Mouse (Mus musculus) limb, embryonic 10.5 days (tissue): ENCODE results near the gene Gbx1. TPM values are rescaled to one million over a fixed set of nuclear protein-coding genes. Genes with fewer than 3 reads are reported as not detected.

Experiments used
- DNase-seq: peaks from one replicate; pipeline ENCODE4 v3.0.0-alpha.2; 2017; ENCODE audit warnings: low spot score
- H3K27ac ChIP-seq: fragments of 300-500 bp; sonication (generic); 2 replicates; pipeline ENCODE4 v1.5.1; 2016; ENCODE audit warnings: mild to moderate bottlenecking
- H3K27me3 ChIP-seq: fragments of 300-500 bp; sonication (generic); 2 replicates; pipeline ENCODE4 v1.6.1; 2016; ENCODE audit warnings: low read depth, mild to moderate bottlenecking; ENCODE audit not compliant: poor library complexity, severe bottlenecking
- H3K36me3 ChIP-seq: fragments of 300-500 bp; sonication (generic); 2 replicates; pipeline ENCODE4 v1.6.1; 2016; ENCODE audit warnings: mild to moderate bottlenecking, moderate library complexity
- H3K4me1 ChIP-seq: fragments of 300-500 bp; sonication (generic); 2 replicates; pipeline ENCODE4 v1.6.1; 2016
- H3K4me3 ChIP-seq: fragments of 300-500 bp; sonication (generic); 2 replicates; pipeline ENCODE4 v1.5.1; 2016; ENCODE audit warnings: mild to moderate bottlenecking, moderate library complexity
- H3K9me3 ChIP-seq: fragments of 300-500 bp; sonication (generic); replicated peaks from 2 replicates; pipeline ENCODE4 v1.6.1; 2016; ENCODE audit warnings: mild to moderate bottlenecking
- WGBS: fragments of 180-500 bp; shearing (Covaris S2); methylation state at CpG from one replicate; pipeline ENCODE4 v1.1.7; 2016; 5-methylcytosine and 5-hydroxymethylcytosine counted together
- polyA plus RNA-seq: library from polyadenylated mRNA; unstranded; fragments of >200 nt; fragmentation: Nextera tagmentation; extraction: Ambion mirVana; gene quantifications from 2 replicates; pipeline ENCODE4 v1.2.1, GENCODE M21; 2016

Gbx1 gene
- polyA plus RNA-seq, 1 experiment from 2014 or later = not detected

- H3K4me3 ChIP-seq = peak overlapping the region; percentile 34
- H3K36me3 ChIP-seq = peaks cover 90% of the 10 kb centered on the region
- peaks cover 20% of the 10 kb centered on the region for H3K27me3 ChIP-seq
- no peak for DNase-seq
- peaks cover 75% of the 10 kb centered on the region for H3K4me1 ChIP-seq
- H3K9me3 ChIP-seq = no peaks in the 10 kb centered on the region
- H3K27ac ChIP-seq = peak overlapping the region; percentile 65
- WGBS = 7% methylated on average over 22 of the region's 22 CpGs
Measured at GRCm38 (mm10) chr5:24484963-24485362, 42.0 kb downstream of the Gbx1 start.

GRCm38 (mm10) chr5:24483326-24483725 lies 43.7 kb downstream of the Gbx1 start:
- H3K4me1 ChIP-seq = peaks cover 68% of the 10 kb centered on the region
- H3K27me3 ChIP-seq = peaks cover 20% of the 10 kb centered on the region
- H3K4me3 ChIP-seq = no peak overlapping the region
- DNase-seq = peak; percentile 76
- H3K27ac ChIP-seq = no peak overlapping the region
- peaks cover 90% of the 10 kb centered on the region for H3K36me3 ChIP-seq
- H3K9me3 ChIP-seq = no peaks in the 10 kb centered on the region
- WGBS = 24% methylated on average over 11 of the region's 11 CpGs

- Histone ChIP-seq H3K4me3 (peak overlapping the region; percentile 3; the same call in 1 of the 2 replicates), H3K27ac (peak overlapping the region; percentile 67), H3K27me3 (peaks cover 20% of the 10 kb centered on the region), H3K4me1 (peaks cover 63% of the 10 kb centered on the region), H3K36me3 (peaks cover 90% of the 10 kb centered on the region), H3K9me3 (no peaks in the 10 kb centered on the region)
- peak; percentile 49 for DNase-seq
- WGBS = 49% methylated on average over 41 of the region's 41 CpGs
Measured at GRCm38 (mm10) chr5:24482247-24483079, 44.5 kb downstream of the Gbx1 start.

GRCm38 (mm10) chr5:24481647-24482046 lies 45.4 kb downstream of the Gbx1 start:
- peak overlapping the region; percentile 67 for H3K27ac ChIP-seq
- DNase-seq = peak; percentile 83

GRCm38 (mm10) chr5:24477909-24478308 lies 49.1 kb downstream of the Gbx1 start:
- DNase-seq = no peak
- 92% methylated on average over 9 of the region's 9 CpGs for WGBS
- Histone ChIP-seq H3K9me3 (no peaks in the 10 kb centered on the region), H3K27me3 (peaks cover 30% of the 10 kb centered on the region), H3K36me3 (peaks cover 76% of the 10 kb centered on the region), H3K4me1 (peaks cover 55% of the 10 kb centered on the region), H3K4me3 (no peak overlapping the region), H3K27ac (no peak overlapping the region)

More at GRCm38 (mm10) chr5:24481647-24482046, 45.4 kb downstream of the Gbx1 start:
- Histone ChIP-seq H3K36me3 (peaks cover 90% of the 10 kb centered on the region), H3K27me3 (peaks cover 20% of the 10 kb centered on the region), H3K4me3 (no peak overlapping the region), H3K9me3 (no peaks in the 10 kb centered on the region), H3K4me1 (peaks cover 60% of the 10 kb centered on the region)
- 17% methylated on average over 4 of the region's 4 CpGs for WGBS

GRCm38 (mm10) chr5:24475476-24476241 lies 51.3 kb downstream of the Gbx1 start:
- peak overlapping the region; percentile 55 for H3K4me3 ChIP-seq
- DNase-seq = no peak
- peaks cover 45% of the 10 kb centered on the region for H3K4me1 ChIP-seq
- H3K36me3 ChIP-seq = peaks cover 53% of the 10 kb centered on the region
- H3K27me3 ChIP-seq = peaks cover 33% of the 10 kb centered on the region
- H3K9me3 ChIP-seq = no peaks in the 10 kb centered on the region
- no peak overlapping the region for H3K27ac ChIP-seq
- WGBS = 74% methylated on average over 6 of the region's 6 CpGs

- Histone ChIP-seq H3K27me3 (peaks cover 33% of the 10 kb centered on the region), H3K4me3 (peak overlapping the region; percentile 55), H3K9me3 (no peaks in the 10 kb centered on the region), H3K4me1 (peaks cover 51% of the 10 kb centered on the region), H3K27ac (peak overlapping the region; percentile 59), H3K36me3 (peaks cover 44% of the 10 kb centered on the region)
- WGBS = 2% methylated on average over 67 of the region's 67 CpGs
- peak; percentile 72 for DNase-seq
Measured at GRCm38 (mm10) chr5:24474723-24475261, 52.2 kb downstream of the Gbx1 start.

GRCm38 (mm10) chr5:24474025-24474722 lies 52.8 kb downstream of the Gbx1 start:
- Histone ChIP-seq H3K4me3 (peak overlapping the region; percentile 55), H3K4me1 (peaks cover 57% of the 10 kb centered on the region), H3K9me3 (no peaks in the 10 kb centered on the region), H3K27me3 (peaks cover 33% of the 10 kb centered on the region), H3K27ac (peak overlapping the region; percentile 59), H3K36me3 (peaks cover 38% of the 10 kb centered on the region)
- WGBS = 2% methylated on average over 77 of the region's 77 CpGs
- peak; percentile 70 for DNase-seq

GRCm38 (mm10) chr5:24472884-24473619 lies 54.0 kb downstream of the Gbx1 start:
- Histone ChIP-seq H3K36me3 (peaks cover 27% of the 10 kb centered on the region), H3K9me3 (no peaks in the 10 kb centered on the region), H3K27me3 (peaks cover 33% of the 10 kb centered on the region), H3K27ac (no peak overlapping the region), H3K4me3 (0 out of 2 replicates have a peak overlapping the region, but pooled peaks have one; percentile 18), H3K4me1 (peaks cover 62% of the 10 kb centered on the region)
- WGBS = 11% methylated on average over 7 of the region's 7 CpGs
- DNase-seq = peak; percentile 50

GRCm38 (mm10) chr5:24470600-24470999 lies 56.4 kb downstream of the Gbx1 start:
- 13% methylated on average over 5 of the region's 5 CpGs for WGBS
- H3K36me3 ChIP-seq = peaks cover 7% of the 10 kb centered on the region
- H3K27me3 ChIP-seq = peaks cover 30% of the 10 kb centered on the region
- no peak overlapping the region for H3K4me3 ChIP-seq
- DNase-seq = peak; percentile 84
- H3K4me1 ChIP-seq = peaks cover 63% of the 10 kb centered on the region
- no peak overlapping the region for H3K27ac ChIP-seq
- no peaks in the 10 kb centered on the region for H3K9me3 ChIP-seq

- Histone ChIP-seq H3K27ac (no peak overlapping the region), H3K27me3 (no peaks in the 10 kb centered on the region), H3K9me3 (no peaks in the 10 kb centered on the region), H3K4me1 (peaks cover 32% of the 10 kb centered on the region), H3K36me3 (peaks cover 15% of the 10 kb centered on the region), H3K4me3 (no peak overlapping the region)
- no peak for DNase-seq
- WGBS = 75% methylated on average over 12 of the region's 12 CpGs
Measured at GRCm38 (mm10) chr5:24466762-24467161, 60.2 kb downstream of the Gbx1 start.

GRCm38 (mm10) chr5:24455613-24456012 lies 71.4 kb downstream of the Gbx1 start:
- Histone ChIP-seq H3K9me3 (no peaks in the 10 kb centered on the region), H3K4me3 (peak overlapping the region; percentile 7; the same call in 1 of the 2 replicates), H3K4me1 (peaks cover 49% of the 10 kb centered on the region), H3K27me3 (no peaks in the 10 kb centered on the region), H3K36me3 (peaks cover 60% of the 10 kb centered on the region), H3K27ac (0 out of 2 replicates have a peak overlapping the region, but pooled peaks have one; percentile 21)
- no peak for DNase-seq
- 79% methylated on average over 7 of the region's 7 CpGs for WGBS
